Mouse (Mus musculus): ENCODE results near the gene Dusp10. TPM values are rescaled to one million over a fixed set of nuclear protein-coding genes. Genes with fewer than 3 reads are reported as not detected.

Gene Dusp10
- polyA plus RNA-seq, 1 experiment from 2014 or later = 9.7 TPM

GRCm38 (mm10) chr1:184030070-184030802 lies 17.1 kb downstream of the Dusp10 start:
- no peak overlapping the region for H3K9ac ChIP-seq (ENCODE audit: low read length)
- H3K27ac ChIP-seq (replicated peaks in 1 of 2; ENCODE audit: control insufficient read depth in 1 of 2, insufficient read depth in 1 of 2, low read depth in 2 of 2, low read length in 2 of 2) = no peak overlapping the region
- peaks cover 0 to 3% of the 10 kb centered on the region in 2 experiments; a peak in 3 of 4 replicates for H3K4me1 ChIP-seq (ENCODE audit: control insufficient read depth in 2 of 2, insufficient read depth in 2 of 2, low read length in 2 of 2)
- H3K9me3 ChIP-seq (ENCODE audit: control insufficient read depth, low read length) = no peaks in the 10 kb centered on the region
- ATAC-seq (ENCODE audit: insufficient number of reproducible peaks, insufficient read depth, low FRiP score, low read depth) = no peak
- H3K27me3 ChIP-seq (ENCODE audit: control insufficient read depth, insufficient read depth, low read length) = no peaks in the 10 kb centered on the region
- H3K4me2 ChIP-seq (ENCODE audit: low read length) = no peak overlapping the region
- WGBS = 92% methylated on average over 8 of the region's 8 CpGs
- no peaks in the 10 kb centered on the region for H3K36me3 ChIP-seq (ENCODE audit: control insufficient read depth, insufficient read depth, low read length)
- H3K4me3 ChIP-seq (ENCODE audit: control insufficient read depth in 1 of 2, insufficient read depth in 1 of 2, low read depth in 1 of 2, low read length in 2 of 2) = no peak overlapping the region

- Histone ChIP-seq H3K9me3 (ENCODE audit: control insufficient read depth, low read length) (no peaks in the 10 kb centered on the region), H3K4me2 (ENCODE audit: low read length) (peak overlapping the region; percentile 78), H3K4me3 (ENCODE audit: control insufficient read depth in 1 of 2, insufficient read depth in 1 of 2, low read depth in 1 of 2, low read length in 2 of 2) (peak overlapping the region; percentile 67 to 89), H3K9ac (ENCODE audit: low read length) (peak overlapping the region; percentile 97), H3K4me1 (ENCODE audit: control insufficient read depth in 2 of 2, insufficient read depth in 2 of 2, low read length in 2 of 2) (peaks cover 3 to 14% of the 10 kb centered on the region in 2 experiments), H3K27me3 (ENCODE audit: control insufficient read depth, insufficient read depth, low read length) (no peaks in the 10 kb centered on the region), H3K27ac (replicated peaks in 1 of 2; ENCODE audit: control insufficient read depth in 1 of 2, insufficient read depth in 1 of 2, low read depth in 2 of 2, low read length in 2 of 2) (peak overlapping the region; percentile 96 to 99), H3K36me3 (ENCODE audit: control insufficient read depth, insufficient read depth, low read length) (peaks cover 11% of the 10 kb centered on the region)
- WGBS = 24% methylated on average over 19 of the region's 19 CpGs
- ATAC-seq (ENCODE audit: insufficient number of reproducible peaks, insufficient read depth, low FRiP score, low read depth) = no peak
Measured at GRCm38 (mm10) chr1:184032682-184033389, 19.7 kb downstream of the Dusp10 start.

GRCm38 (mm10) chr1:184033390-184034010 lies 20.4 kb downstream of the Dusp10 start:
- Histone ChIP-seq H3K9ac (ENCODE audit: low read length) (peak overlapping the region; percentile 97), H3K4me3 (ENCODE audit: control insufficient read depth in 1 of 2, insufficient read depth in 1 of 2, low read depth in 1 of 2, low read length in 2 of 2) (peak overlapping the region; percentile 67 to 89), H3K27me3 (ENCODE audit: control insufficient read depth, insufficient read depth, low read length) (no peaks in the 10 kb centered on the region), H3K4me2 (ENCODE audit: low read length) (peak overlapping the region; percentile 78), H3K9me3 (ENCODE audit: control insufficient read depth, low read length) (no peaks in the 10 kb centered on the region), H3K4me1 (ENCODE audit: control insufficient read depth in 2 of 2, insufficient read depth in 2 of 2, low read length in 2 of 2) (peaks cover 3 to 15% of the 10 kb centered on the region in 2 experiments), H3K36me3 (ENCODE audit: control insufficient read depth, insufficient read depth, low read length) (peaks cover 15% of the 10 kb centered on the region), H3K27ac (replicated peaks in 1 of 2; ENCODE audit: control insufficient read depth in 1 of 2, insufficient read depth in 1 of 2, low read depth in 2 of 2, low read length in 2 of 2) (peak overlapping the region; percentile 96 to 99)
- ATAC-seq (ENCODE audit: insufficient number of reproducible peaks, insufficient read depth, low FRiP score, low read depth) = peak; percentile 76
- under 1% methylated on average over 62 of the region's 63 CpGs for WGBS

- peak within 1 kb of the TSS; percentile 67 to 89 for H3K4me3 ChIP-seq (ENCODE audit: control insufficient read depth in 1 of 2, insufficient read depth in 1 of 2, low read depth in 1 of 2, low read length in 2 of 2)
- peaks cover 21% of the 10 kb centered on the region for H3K36me3 ChIP-seq (ENCODE audit: control insufficient read depth, insufficient read depth, low read length)
- WGBS = under 1% methylated on average over 38 of the region's 38 CpGs
- ATAC-seq (ENCODE audit: insufficient number of reproducible peaks, insufficient read depth, low FRiP score, low read depth) = peak; percentile 98
- H3K27ac ChIP-seq (replicated peaks in 1 of 2; ENCODE audit: control insufficient read depth in 1 of 2, insufficient read depth in 1 of 2, low read depth in 2 of 2, low read length in 2 of 2) = peak within 1 kb of the TSS; percentile 96 to 99
- H3K4me2 ChIP-seq (ENCODE audit: low read length) = peak within 1 kb of the TSS; percentile 78
- H3K4me1 ChIP-seq (ENCODE audit: control insufficient read depth in 2 of 2, insufficient read depth in 2 of 2, low read length in 2 of 2) = peaks cover 5 to 21% of the 10 kb centered on the region in 2 experiments
- no peaks in the 10 kb centered on the region for H3K9me3 ChIP-seq (ENCODE audit: control insufficient read depth, low read length)
- peak within 1 kb of the TSS; percentile 97 for H3K9ac ChIP-seq (ENCODE audit: low read length)
- H3K27me3 ChIP-seq (ENCODE audit: control insufficient read depth, insufficient read depth, low read length) = no peaks in the 10 kb centered on the region
Measured at GRCm38 (mm10) chr1:184034011-184034557, 21.0 kb downstream of the Dusp10 start, which contains the start of gene 1700056E22Rik. TSS of gene 1700056E22Rik (minus strand) at chr1:184034301.

GRCm38 (mm10) chr1:184034741-184035181 lies 21.7 kb downstream of the Dusp10 start:
- no peak for ATAC-seq (ENCODE audit: insufficient number of reproducible peaks, insufficient read depth, low FRiP score, low read depth)
- under 1% methylated on average over 12 of the region's 12 CpGs for WGBS
- no peaks in the 10 kb centered on the region for H3K27me3 ChIP-seq (ENCODE audit: control insufficient read depth, insufficient read depth, low read length)
- peak overlapping the region; percentile 61 to 89 for H3K4me3 ChIP-seq (ENCODE audit: control insufficient read depth in 1 of 2, insufficient read depth in 1 of 2, low read depth in 1 of 2, low read length in 2 of 2)
- H3K36me3 ChIP-seq (ENCODE audit: control insufficient read depth, insufficient read depth, low read length) = peaks cover 26% of the 10 kb centered on the region
- peaks cover 8 to 27% of the 10 kb centered on the region in 2 experiments for H3K4me1 ChIP-seq (ENCODE audit: control insufficient read depth in 2 of 2, insufficient read depth in 2 of 2, low read length in 2 of 2)
- peak overlapping the region; percentile 86 to 99 for H3K27ac ChIP-seq (replicated peaks in 1 of 2; ENCODE audit: control insufficient read depth in 1 of 2, insufficient read depth in 1 of 2, low read depth in 2 of 2, low read length in 2 of 2)
- peak overlapping the region; percentile 74 for H3K4me2 ChIP-seq (ENCODE audit: low read length)
- no peaks in the 10 kb centered on the region for H3K9me3 ChIP-seq (ENCODE audit: control insufficient read depth, low read length)
- peak overlapping the region; percentile 75 for H3K9ac ChIP-seq (ENCODE audit: low read length)

- peak overlapping the region; percentile 74 for H3K4me2 ChIP-seq (ENCODE audit: low read length)
- peaks cover 26% of the 10 kb centered on the region for H3K36me3 ChIP-seq (ENCODE audit: control insufficient read depth, insufficient read depth, low read length)
- peak overlapping the region; percentile 75 for H3K9ac ChIP-seq (ENCODE audit: low read length)
- H3K27ac ChIP-seq (replicated peaks in 1 of 2; ENCODE audit: control insufficient read depth in 1 of 2, insufficient read depth in 1 of 2, low read depth in 2 of 2, low read length in 2 of 2) = peak overlapping the region; percentile 20 to 99
- H3K4me1 ChIP-seq (ENCODE audit: control insufficient read depth in 2 of 2, insufficient read depth in 2 of 2, low read length in 2 of 2) = peaks cover 13 to 34% of the 10 kb centered on the region in 2 experiments
- H3K4me3 ChIP-seq (ENCODE audit: control insufficient read depth in 1 of 2, insufficient read depth in 1 of 2, low read depth in 1 of 2, low read length in 2 of 2) = peak overlapping the region; percentile 61 to 89
- no peaks in the 10 kb centered on the region for H3K27me3 ChIP-seq (ENCODE audit: control insufficient read depth, insufficient read depth, low read length)
- no peak for ATAC-seq (ENCODE audit: insufficient number of reproducible peaks, insufficient read depth, low FRiP score, low read depth)
- WGBS = 7% methylated on average over 12 of the region's 12 CpGs
- no peaks in the 10 kb centered on the region for H3K9me3 ChIP-seq (ENCODE audit: control insufficient read depth, low read length)
Measured at GRCm38 (mm10) chr1:184035346-184035903, 22.3 kb downstream of the Dusp10 start.

GRCm38 (mm10) chr1:184037802-184038201 lies 24.7 kb downstream of the Dusp10 start:
- Histone ChIP-seq H3K27me3 (ENCODE audit: control insufficient read depth, insufficient read depth, low read length) (no peaks in the 10 kb centered on the region), H3K36me3 (ENCODE audit: control insufficient read depth, insufficient read depth, low read length) (peaks cover 26% of the 10 kb centered on the region), H3K9me3 (ENCODE audit: control insufficient read depth, low read length) (no peaks in the 10 kb centered on the region), H3K4me2 (ENCODE audit: low read length) (0 out of 2 replicates have a peak overlapping the region, but pooled peaks have one; percentile 6), H3K27ac (replicated peaks in 1 of 2; ENCODE audit: control insufficient read depth in 1 of 2, insufficient read depth in 1 of 2, low read depth in 2 of 2, low read length in 2 of 2) (no peak overlapping the region), H3K4me1 (ENCODE audit: control insufficient read depth in 2 of 2, insufficient read depth in 2 of 2, low read length in 2 of 2) (peaks cover 23 to 53% of the 10 kb centered on the region in 2 experiments), H3K9ac (ENCODE audit: low read length) (no peak overlapping the region), H3K4me3 (ENCODE audit: control insufficient read depth in 1 of 2, insufficient read depth in 1 of 2, low read depth in 1 of 2, low read length in 2 of 2) (no peak overlapping the region)
- no peak for ATAC-seq (ENCODE audit: insufficient number of reproducible peaks, insufficient read depth, low FRiP score, low read depth)
- 90% methylated on average over 4 of the region's 4 CpGs for WGBS

All from heart, embryonic 14.5 days (tissue).